Mouse (Mus musculus): ENCODE measurements around the gene Pdzd7. TPM values are rescaled to one million over a fixed set of nuclear protein-coding genes. Genes with fewer than 3 reads are reported as not detected.
A peak's percentile ranks its signal among the peaks of the same experiment; 100 is the strongest.

Gene Pdzd7
- polyA plus RNA-seq, 1 experiment: 0.02 TPM

DNA sequence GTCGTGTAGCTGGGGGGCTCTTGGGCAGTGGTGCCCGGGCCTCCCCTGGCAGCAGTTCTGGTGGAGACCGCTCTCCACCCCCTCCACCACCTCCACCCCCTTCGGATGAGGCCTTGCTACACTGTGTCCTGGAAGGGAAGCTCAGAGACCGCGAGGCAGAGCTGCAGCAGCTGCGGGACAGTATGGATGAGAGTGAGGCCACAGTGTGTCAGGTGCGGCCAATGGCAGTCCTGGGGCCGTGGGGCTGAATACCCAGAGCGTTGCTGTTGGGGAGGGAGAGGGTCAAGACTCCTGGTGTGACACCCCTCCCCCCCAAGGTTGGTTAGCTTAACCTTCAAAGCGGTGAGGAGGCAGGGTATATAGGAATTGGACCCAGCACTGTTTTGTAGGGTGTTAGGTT, 21.5 kb downstream of the Pdzd7 start:
- Histone ChIP-seq H3K9me3 (no peaks in the 10 kb centered on the region), H3K27me3 (replicated peaks) (peaks cover 5% of the 10 kb centered on the region), H3K4me1 (peaks cover 45% of the 10 kb centered on the region), H3K4me3 (replicated peaks) (no peak overlapping the region), H3K36me3 (replicated peaks; ENCODE audit: low read length) (peaks cover 77% of the 10 kb centered on the region)
- no peak for TF ChIP-seq GATA1 (IDR thresholded peaks at IDR 0.05; ENCODE audit: borderline replicate concordance, low read length)
- TF ChIP-seq FLI1 (IDR thresholded peaks at IDR 0.05; ENCODE audit: low read length): no peak

DNA sequence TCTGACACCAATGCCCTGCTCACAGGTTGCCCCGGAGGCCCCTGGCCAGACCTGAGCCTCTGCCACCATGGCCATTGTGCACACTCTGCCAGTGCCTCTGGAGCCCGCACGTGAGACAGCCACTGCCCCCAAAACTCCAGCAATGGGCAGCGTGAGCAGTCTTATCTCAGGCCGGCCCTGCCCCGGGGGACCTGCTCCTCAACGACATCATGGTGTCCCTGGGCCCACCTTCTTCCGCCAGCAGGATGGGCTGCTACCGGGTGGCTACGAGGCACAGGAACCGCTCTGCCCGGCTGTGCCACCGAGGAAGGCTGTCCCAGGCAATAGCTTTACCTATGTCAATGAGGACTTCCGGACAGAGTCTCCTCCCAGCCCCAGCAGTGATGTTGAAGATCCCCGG, 24.2 kb downstream of the Pdzd7 start:
- Histone ChIP-seq H3K4me1 (peaks cover 65% of the 10 kb centered on the region), H3K9me3 (no peaks in the 10 kb centered on the region), H3K27me3 (replicated peaks) (no peaks in the 10 kb centered on the region), H3K36me3 (replicated peaks; ENCODE audit: low read length) (peaks cover 57% of the 10 kb centered on the region), H3K4me3 (replicated peaks) (no peak overlapping the region)
- TF ChIP-seq FLI1 (IDR thresholded peaks at IDR 0.05; ENCODE audit: low read length) (no peak), GATA1 (IDR thresholded peaks at IDR 0.05; ENCODE audit: borderline replicate concordance, low read length) (no peak)

DNA sequence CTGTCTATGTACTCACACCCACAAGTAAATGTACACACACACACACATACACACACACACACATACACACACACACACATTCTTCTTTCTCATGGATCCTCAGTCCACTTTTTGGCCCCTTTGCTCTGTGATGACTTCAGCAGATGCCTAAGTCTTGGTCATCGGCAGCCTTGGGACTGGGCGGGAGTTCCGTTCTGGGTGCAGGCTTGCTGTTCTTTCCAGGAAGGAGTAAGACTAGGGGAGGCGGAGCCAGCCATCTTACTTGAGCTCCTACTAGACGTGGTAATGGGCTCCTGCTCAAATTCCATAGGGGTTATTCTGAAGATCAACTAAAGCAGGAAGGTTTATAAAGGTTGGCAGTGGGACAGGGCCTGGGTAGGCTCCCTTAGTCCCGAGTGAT, 25.2 kb downstream of the Pdzd7 start:
- H3K4me3 ChIP-seq (replicated peaks): no peak overlapping the region

DNA sequence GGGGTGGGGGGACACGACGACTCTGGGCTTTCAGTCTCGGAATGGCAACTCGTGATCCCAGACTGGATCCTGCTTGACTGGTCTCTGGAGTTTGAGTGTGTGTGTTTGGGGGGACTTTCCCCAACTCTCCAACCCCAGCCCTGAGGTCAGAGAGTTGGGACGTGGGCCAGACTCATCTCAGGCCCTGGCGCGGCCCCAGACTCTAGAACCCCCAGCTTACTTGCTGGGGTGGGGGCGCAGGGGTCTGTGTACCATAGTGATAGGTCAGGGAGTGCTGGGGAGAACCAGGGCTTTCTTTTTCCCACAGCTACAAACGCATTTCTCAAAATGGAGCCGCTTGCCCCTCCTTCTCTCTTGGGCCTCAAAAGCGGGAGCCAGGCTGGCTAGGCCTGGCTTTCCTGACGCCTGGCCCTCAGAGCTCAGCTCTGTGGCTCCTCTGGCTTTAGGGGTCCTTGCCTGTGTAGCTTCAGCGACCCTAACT, 27.1 kb downstream of the Pdzd7 start:
- H3K4me3 ChIP-seq (replicated peaks): peak overlapping the region; percentile 99
- peaks cover 30% of the 10 kb centered on the region for H3K36me3 ChIP-seq (replicated peaks; ENCODE audit: low read length)
- H3K9me3 ChIP-seq: no peaks in the 10 kb centered on the region
- H3K27me3 ChIP-seq (replicated peaks): no peaks in the 10 kb centered on the region
- TF ChIP-seq GATA1 (IDR thresholded peaks at IDR 0.05; ENCODE audit: borderline replicate concordance, low read length) (no peak), FLI1 (IDR thresholded peaks at IDR 0.05; ENCODE audit: low read length) (no peak)
- peaks cover 79% of the 10 kb centered on the region for H3K4me1 ChIP-seq

More for the DNA sequence above, 25.2 kb downstream of the Pdzd7 start:
- Histone ChIP-seq H3K36me3 (replicated peaks; ENCODE audit: low read length) (peaks cover 47% of the 10 kb centered on the region), H3K4me1 (peaks cover 70% of the 10 kb centered on the region), H3K9me3 (no peaks in the 10 kb centered on the region), H3K27me3 (replicated peaks) (no peaks in the 10 kb centered on the region)
- no peak for TF ChIP-seq GATA1 (IDR thresholded peaks at IDR 0.05; ENCODE audit: borderline replicate concordance, low read length)
- no peak for TF ChIP-seq FLI1 (IDR thresholded peaks at IDR 0.05; ENCODE audit: low read length)

DNA sequence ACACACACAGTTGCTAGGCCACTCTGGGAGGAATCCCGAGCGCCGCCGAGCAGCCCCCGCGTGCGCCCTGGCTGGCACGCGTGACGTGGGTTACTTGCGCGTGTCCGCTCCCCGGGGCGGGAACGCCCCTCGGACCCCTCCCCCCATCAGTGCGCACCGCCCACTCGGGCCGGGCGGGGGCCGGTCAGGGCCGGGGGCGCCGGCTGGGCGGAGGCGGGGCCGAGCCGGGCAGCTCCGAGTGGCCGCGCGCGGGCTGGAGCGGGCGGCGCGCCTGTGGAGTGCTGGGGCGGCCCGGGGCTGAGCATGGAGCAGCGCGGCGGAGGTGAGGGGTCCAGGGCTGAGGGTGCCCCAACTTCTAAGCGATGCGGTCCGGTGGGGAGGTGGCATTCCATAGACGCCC, 27.6 kb downstream of the Pdzd7 start:
- TF ChIP-seq GATA1 (IDR thresholded peaks at IDR 0.05; ENCODE audit: borderline replicate concordance, low read length) (no peak), FLI1 (IDR thresholded peaks at IDR 0.05; ENCODE audit: low read length) (no peak)
- Histone ChIP-seq H3K4me3 (replicated peaks) (peak overlapping the region; percentile 99), H3K27me3 (replicated peaks) (no peaks in the 10 kb centered on the region), H3K36me3 (replicated peaks; ENCODE audit: low read length) (peaks cover 28% of the 10 kb centered on the region), H3K4me1 (peaks cover 81% of the 10 kb centered on the region), H3K9me3 (no peaks in the 10 kb centered on the region)

DNA sequence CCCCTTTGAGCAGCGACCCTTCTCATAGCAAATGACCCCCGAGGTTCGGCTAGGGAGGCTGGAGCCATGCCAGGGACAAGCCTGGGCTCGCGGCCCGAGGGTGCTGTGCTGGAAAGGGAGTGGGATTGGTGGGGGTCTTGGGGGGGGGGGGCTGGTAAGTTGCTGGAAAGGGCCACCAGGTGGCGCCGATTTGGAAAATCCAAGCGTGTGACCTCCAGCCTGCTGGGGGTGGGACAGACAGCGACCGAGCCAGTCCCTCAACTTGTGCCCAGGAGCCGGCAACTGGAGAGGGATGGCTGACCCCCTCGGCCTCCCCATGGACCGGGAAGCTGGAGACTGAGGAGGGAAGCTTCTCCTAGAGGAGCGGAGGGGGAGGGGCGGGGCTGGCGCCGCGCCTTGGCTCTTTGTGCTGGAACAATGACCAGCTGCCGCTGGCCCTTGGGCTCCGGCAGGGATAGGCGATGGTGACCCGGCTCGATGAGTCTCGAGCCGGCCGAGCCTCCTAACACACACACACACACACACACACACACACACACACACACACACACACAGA, 28.2 kb downstream of the Pdzd7 start:
- Histone ChIP-seq H3K27me3 (replicated peaks) (no peaks in the 10 kb centered on the region), H3K36me3 (replicated peaks; ENCODE audit: low read length) (peaks cover 29% of the 10 kb centered on the region), H3K4me1 (peaks cover 82% of the 10 kb centered on the region), H3K9me3 (no peaks in the 10 kb centered on the region), H3K4me3 (replicated peaks) (peak overlapping the region; percentile 99)
- TF ChIP-seq FLI1 (IDR thresholded peaks at IDR 0.05; ENCODE audit: low read length): no peak

DNA sequence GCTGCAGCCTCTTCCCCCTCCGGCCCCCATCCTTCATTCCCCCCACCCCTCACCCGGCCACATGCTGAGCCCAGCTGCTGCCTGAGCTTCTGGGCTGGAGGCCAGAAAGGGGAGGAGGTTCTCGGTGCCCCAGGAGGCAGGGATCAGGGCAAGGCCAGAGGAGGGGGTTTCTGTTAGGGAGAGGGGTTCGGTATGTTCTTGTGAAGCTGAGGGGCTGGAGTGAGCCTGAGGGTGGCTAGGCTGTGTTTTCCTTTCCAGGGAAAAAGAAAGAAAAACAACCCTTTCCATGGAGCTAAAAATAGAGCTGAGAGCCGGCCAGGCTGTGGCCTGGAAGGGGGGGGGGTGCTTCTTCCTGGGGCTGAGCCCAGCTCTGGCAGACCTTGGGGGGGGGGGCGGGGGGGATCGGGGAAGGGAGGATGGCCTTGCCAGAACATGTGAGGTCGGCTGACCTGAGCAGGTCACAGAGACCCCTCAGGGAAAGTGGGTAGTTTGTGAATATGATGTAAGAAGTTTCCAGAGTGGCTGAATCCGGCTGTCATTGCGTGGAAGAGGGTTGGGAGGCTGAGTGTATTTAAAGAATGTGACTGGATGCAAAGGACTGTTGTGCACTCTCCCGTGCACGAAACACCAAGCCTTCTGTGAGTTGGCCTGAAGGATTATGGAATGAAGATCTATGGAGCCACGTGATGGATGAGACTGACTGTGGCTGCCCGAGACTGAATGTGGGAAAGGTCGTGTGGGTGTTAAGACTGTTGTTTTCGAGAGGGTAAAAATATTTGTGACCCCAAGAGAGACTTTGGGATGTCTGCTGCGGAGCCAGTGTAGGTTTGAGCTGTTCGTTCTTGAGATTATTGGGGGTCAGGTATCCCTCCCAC, 28.9 kb downstream of the Pdzd7 start:
- no peak for TF ChIP-seq GATA1 (IDR thresholded peaks at IDR 0.05; ENCODE audit: borderline replicate concordance, low read length)
- TF ChIP-seq FLI1 (IDR thresholded peaks at IDR 0.05; ENCODE audit: low read length): no peak
- Histone ChIP-seq H3K27me3 (replicated peaks) (no peaks in the 10 kb centered on the region), H3K4me1 (peaks cover 81% of the 10 kb centered on the region), H3K9me3 (no peaks in the 10 kb centered on the region), H3K4me3 (replicated peaks) (peak overlapping the region; percentile 99), H3K36me3 (replicated peaks; ENCODE audit: low read length) (peaks cover 29% of the 10 kb centered on the region)

DNA sequence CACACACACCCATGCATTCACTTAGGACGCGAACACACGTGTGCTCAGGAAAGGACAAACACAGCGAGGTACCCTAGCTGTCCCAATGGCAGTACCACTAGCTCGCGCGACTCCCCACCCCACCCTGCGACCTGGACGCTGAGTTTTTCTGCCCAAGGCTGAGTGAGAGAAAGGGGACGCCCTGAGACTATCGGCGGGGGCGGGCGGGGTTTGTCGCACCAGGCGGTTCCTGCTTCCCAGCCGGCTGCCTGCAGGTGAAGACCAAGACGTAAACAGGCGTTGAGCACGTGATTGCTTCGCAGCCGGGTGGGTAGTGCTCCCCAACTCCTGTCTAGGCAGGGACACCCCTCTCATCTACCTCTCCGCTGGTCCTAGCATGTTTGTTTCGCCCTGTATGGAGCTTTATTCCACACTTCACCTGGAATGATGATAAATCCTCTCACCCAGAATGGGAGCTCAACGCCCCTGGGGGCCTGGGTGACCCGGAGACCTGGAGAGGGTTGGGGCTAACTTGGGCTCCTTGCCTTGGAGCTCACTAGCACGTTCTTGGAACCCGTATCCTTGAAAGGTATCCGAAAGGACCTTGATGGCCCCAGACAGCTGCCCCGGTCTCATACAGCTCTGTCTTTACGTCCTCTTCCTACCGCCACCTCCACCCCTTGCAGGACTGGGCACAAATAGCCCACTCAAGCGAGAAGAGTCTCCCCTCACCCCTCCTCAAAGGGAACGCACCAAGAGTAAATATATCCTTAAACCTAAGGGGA, 29.8 kb downstream of the Pdzd7 start:
- H3K9me3 ChIP-seq: no peaks in the 10 kb centered on the region
- no peaks in the 10 kb centered on the region for H3K27me3 ChIP-seq (replicated peaks)
- H3K4me3 ChIP-seq (replicated peaks): peak overlapping the region; percentile 99
- TF ChIP-seq GATA1 (IDR thresholded peaks at IDR 0.05; ENCODE audit: borderline replicate concordance, low read length): no peak
- TF ChIP-seq FLI1 (IDR thresholded peaks at IDR 0.05; ENCODE audit: low read length): no peak
- H3K4me1 ChIP-seq: peaks cover 72% of the 10 kb centered on the region
- peaks cover 29% of the 10 kb centered on the region for H3K36me3 ChIP-seq (replicated peaks; ENCODE audit: low read length)

DNA sequence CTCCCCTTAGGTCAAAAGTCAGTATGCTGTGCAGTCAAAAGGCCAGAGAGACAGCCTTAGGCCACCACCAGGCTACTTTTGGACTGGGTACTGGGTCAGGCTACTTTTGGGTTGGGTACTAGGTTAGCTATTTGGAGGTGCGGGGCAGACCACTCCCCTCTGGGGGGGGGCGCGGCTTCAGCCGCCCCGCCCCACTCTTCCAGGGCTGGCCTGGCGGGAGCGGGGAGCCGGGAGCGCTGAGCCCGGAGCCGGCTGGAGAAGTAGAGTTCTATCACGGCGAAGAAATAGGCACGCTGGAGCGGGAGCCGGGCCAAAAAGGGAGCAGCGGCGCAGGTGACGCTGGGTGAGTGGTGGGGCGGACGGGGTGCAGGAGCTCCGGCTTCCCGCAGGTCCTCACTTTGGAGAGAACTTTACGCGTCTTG, 30.5 kb downstream of the Pdzd7 start:
- no peak for TF ChIP-seq GATA1 (IDR thresholded peaks at IDR 0.05; ENCODE audit: borderline replicate concordance, low read length)
- TF ChIP-seq FLI1 (IDR thresholded peaks at IDR 0.05; ENCODE audit: low read length): no peak
- Histone ChIP-seq H3K4me3 (replicated peaks) (peak overlapping the region; percentile 99), H3K9me3 (no peaks in the 10 kb centered on the region), H3K36me3 (replicated peaks; ENCODE audit: low read length) (peaks cover 31% of the 10 kb centered on the region), H3K4me1 (peaks cover 65% of the 10 kb centered on the region), H3K27me3 (replicated peaks) (no peaks in the 10 kb centered on the region)

Data from megakaryocyte, embryonic 14.5 days (primary cell).